Mouse (Mus musculus) regulatory T cell (primary cell): ENCODE results near the gene Thap3.
"Not testable (repeated sequence)": the region's sequence is repeated elsewhere in the genome, so short reads cannot be mapped to it uniquely, and the experiment has no call there.

Experiments
- in situ Hi-C: fragments of 300-600 bp; cut with MboI, MseI; formaldehyde crosslinking; loops from one replicate; pipeline ENCODE4 v1.15.1; 2025; ENCODE audit warnings: high pct_unique_total_duplicates

Thap3 gene

DNA sequence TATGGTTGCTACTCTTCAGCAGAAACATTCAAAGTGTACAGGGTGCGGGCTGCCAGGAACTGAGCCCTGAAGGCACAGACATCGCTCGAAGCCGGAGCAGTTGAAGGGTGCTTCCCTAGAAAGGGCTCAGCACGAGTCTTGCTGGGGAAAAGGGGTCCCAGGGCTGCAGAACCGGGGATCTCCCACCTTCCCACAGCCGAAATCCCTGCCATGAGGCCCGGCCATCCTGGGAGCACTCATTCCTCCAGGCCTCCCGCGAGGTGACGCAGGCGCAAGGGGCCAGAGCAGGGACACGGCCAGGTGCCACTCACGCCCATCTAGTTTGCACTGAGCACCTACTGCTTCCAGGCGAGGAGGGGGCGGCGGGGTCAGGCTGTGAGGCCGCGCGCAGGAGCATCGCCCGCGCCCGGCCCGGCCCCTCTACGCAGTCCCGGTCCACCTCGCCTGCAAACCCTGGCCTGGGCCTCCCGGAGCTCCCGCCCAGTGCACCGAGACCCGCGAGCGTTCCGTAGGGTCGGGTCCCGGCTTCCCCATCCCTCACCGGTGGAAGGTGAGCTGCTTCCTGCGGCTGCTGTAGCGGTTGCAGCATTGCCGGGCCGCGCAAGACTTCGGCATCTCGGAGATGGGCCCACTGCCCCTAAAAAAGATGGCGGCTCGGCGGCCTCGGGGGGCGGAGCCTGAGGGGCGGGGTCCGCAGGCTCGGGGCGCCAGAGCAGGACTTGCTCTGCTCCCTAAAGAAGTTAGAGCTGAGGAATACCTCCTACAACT, at the start of gene Thap3:
TSS of gene Thap3 (minus strand) at position 656 of the 768 bp plus-strand sequence.
- in situ Hi-C loops = no loop called here

DNA sequence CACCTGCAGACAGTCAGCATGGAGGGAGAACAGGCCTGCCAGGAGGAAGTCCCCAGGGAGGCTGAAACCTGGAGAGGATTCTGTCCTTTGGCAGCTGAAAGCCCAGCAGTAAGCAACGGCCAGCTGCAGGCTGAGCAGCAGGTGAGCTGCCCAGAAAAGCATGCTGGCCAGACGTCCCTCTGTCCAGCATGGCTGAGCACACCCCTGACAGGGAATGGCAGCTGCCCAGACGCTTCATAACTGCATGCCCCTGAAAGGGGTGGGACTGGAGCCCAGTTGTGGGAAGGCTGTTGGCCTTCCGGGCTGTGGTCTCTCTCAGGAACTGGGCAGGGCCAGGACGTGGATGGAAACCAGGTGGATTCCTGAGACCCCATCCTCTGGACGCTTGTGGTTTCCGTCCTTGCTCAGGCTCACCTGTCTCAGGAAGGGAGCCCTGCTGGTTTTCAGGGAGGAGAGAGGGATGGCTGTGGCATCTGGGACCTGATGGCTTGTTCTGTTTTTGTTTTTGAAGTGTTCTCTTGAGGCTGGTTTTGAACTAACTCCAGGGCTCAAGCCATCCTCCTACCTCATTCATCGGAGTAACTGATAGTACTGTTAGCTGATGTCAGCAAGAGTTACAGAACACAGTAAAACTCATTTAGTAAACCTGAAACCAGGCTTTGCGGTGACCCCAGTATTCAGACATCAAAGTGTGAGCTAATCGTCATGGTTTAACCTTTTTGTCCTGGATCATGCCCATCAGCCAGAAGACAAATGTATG, 49.6 kb upstream of the Thap3 start, which contains the start of gene Tas1r1:
TSS of gene Tas1r1 (minus strand) at position 344 of the 760 bp plus-strand sequence.
- in situ Hi-C loops = no loop called here

DNA sequence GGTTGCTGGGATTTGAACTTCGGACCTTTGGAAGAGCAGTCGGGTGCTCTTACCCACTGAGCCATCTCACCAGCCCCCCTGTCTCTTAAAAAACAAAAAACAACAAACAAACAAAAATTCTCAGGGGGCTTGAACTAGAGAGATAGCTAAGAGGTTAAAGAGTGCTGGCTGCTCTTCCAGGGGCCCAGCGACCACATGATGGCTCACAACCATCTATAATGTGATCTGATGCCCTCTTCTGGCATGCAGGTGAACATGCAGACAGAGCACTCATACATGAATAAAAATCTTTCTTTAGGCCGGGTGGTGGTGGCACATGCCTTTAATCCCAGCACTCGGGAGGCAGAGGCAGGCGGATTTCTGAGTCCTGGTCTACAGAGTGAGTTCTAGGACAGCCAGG, 47.7 kb upstream of the Thap3 start:
- in situ Hi-C loops = not testable (repeated sequence)

GRCm38 (mm10) chr4:152032922-152033321, 44.1 kb upstream of the Thap3 start:
- in situ Hi-C loops = loop anchor here (5.0 kb wide), 1 partner anchor 51 kb away; no protein-coding TSS in a partner anchor

- in situ Hi-C loops = loop anchor here (5.0 kb wide), 1 partner anchor 48 kb away; no protein-coding TSS in a partner anchor
Measured at GRCm38 (mm10) chr4:152029997-152030396, 41.2 kb upstream of the Thap3 start.

GRCm38 (mm10) chr4:152029087-152029486, 40.3 kb upstream of the Thap3 start:
- in situ Hi-C loops = no loop called here

- in situ Hi-C loops = no loop called here
Measured at GRCm38 (mm10) chr4:152028456-152028855, 39.7 kb upstream of the Thap3 start.

DNA sequence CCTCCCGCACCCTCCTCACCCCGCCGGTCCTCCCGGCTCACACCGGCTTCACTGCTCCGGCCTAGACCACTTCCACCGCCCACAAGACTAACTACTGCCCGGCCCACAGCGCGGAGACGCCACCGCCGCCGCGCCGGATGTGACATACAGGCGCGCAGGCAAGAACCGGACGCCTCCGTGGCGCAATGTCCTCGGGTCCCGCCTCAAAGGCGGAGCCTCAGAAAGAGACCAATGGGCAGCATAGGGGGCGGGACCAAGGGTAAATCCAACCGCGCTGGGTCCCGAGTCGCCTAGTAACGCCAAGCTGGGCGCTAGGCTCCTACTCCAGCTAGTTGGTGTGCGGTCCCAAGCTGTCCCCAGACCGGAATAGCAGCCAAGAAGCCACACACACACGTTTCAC, 38.7 kb upstream of the Thap3 start, which contains the start of gene Zbtb48:
TSS of gene Zbtb48 (minus strand) at position 148 of the 400 bp plus-strand sequence.
- in situ Hi-C loops = no loop called here

DNA sequence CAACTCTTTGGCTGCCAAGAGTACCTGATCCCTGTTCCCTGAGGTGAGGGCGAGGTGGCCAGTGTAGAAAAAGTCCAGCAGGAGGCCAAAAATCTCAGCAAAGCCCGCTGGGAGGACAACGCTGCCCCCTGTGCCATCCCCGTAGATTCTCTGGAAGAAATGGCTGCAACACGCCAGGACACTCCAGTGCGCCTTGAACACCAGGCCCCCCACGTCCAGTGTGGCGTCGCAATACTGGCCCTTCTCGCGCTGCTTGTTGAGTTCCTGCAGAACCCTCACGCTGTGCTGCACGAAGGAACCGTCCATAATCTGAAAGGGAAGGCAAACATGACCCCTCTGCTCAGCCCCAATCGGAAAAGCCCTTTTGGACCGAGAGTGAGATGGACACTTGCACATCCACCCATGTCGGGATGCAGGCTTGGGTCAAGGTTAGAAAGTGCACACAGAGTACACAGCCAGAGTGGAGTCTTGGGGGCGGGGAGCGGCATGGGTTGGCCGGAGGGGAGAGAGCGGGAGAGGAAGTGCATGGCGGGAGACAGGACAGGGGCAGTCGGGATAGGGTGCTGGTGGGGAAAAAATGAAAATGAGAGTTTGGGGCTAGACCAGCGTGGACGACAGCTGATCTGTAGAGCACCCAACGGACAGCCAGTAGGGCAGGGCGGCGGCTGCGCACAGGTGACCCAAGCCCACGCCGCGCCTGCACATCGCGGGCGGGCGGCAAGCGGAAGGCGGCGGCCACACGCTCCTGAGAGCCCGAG, 38.1 kb upstream of the Thap3 start:
- in situ Hi-C loops = no loop called here

DNA sequence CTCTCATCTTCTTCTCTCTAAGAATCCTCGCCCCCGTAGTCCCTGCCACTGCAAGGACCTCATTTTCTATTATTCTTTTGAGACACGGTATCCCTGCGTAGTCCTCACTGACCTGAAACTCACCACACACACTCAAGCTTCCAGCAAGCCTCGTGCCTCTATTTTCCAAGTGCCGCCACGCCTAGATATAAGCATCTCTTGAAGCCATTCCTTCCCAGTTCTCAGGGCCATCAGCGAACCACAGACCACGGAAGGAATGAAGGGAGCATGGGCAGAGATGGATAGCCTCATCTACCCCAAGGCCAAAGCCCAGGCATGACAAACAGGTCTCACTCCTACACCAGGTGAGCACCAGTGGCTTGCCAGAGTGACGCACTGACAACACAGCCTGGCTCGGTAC, 35.7 kb upstream of the Thap3 start:
- in situ Hi-C loops = no loop called here

GRCm38 (mm10) chr4:152022506-152022905, 33.7 kb upstream of the Thap3 start:
- in situ Hi-C loops = no loop called here

GRCm38 (mm10) chr4:152021568-152022097, 32.8 kb upstream of the Thap3 start:
- in situ Hi-C loops = no loop called here

- in situ Hi-C loops = no loop called here
Measured at GRCm38 (mm10) chr4:152020024-152020423, 31.2 kb upstream of the Thap3 start.

DNA sequence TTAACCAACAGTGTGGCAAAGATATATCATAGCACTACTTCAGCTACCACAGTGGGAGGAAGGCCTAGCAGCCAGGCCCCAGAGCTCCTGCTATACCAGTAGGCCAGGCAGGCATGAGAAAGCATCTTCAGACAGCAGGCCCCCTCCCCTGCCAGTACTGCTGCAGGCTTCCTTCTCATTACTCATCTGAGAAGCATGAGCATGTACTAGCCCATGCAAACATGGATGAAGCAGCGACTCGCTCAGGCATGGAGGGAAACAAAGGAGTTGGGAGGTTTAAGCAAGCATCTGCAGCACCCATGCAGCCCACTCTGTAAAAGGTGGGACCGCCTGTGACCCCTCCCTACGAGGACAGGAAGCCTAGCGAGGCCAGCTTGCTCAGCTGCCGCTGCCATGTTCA, 30.3 kb upstream of the Thap3 start:
- in situ Hi-C loops = no loop called here

DNA sequence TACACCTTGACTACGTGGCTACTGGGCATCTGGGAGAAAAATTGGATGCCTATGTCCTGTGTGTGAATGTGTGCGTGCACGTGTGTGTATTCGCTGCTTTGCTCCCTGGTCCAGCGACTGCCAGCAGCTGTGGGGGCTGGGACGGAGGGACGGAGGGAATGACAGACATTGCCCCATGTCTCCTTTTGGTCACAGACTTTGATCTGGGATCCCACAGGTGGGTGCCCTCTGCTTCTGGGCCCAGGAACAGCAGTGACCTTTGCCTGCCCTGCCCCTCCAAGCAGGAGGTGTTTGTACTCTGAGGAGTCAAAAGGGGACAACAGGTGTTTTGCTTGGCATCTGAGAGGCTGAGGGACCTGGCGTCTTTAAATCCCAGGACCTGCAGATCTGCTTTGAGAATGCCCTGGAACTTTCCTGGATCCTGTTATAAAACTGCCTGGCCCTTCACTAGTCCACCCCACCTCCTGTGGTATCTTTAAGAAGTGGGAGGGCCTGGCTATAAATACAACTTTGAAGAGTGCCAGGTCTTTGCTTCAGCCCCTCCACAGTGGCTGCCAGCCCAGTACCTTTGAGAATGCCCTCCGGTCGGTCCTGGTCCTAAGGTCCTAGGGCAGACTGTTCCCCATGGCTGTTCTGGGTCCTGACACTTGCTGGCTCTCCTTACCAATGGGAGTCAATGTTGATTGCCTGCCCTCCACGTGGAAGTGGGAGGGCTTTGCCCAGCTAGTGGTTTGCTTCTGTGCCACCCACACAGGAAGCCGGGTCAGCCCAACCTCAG, 24.4 kb upstream of the Thap3 start:
- in situ Hi-C loops = no loop called here

- in situ Hi-C loops = no loop called here
Measured at GRCm38 (mm10) chr4:152012109-152012508, 23.3 kb upstream of the Thap3 start.

- in situ Hi-C loops = no loop called here
Measured at GRCm38 (mm10) chr4:152011171-152011760, 22.5 kb upstream of the Thap3 start.

- in situ Hi-C loops = no loop called here
Measured at GRCm38 (mm10) chr4:152010707-152011134, 21.9 kb upstream of the Thap3 start.

GRCm38 (mm10) chr4:152010091-152010706, 21.4 kb upstream of the Thap3 start:
- in situ Hi-C loops = no loop called here
